Mouse (Mus musculus) midbrain, embryonic 15.5 days (tissue): ENCODE measurements around the gene Caprin2. TPM values are rescaled to one million over a fixed set of nuclear protein-coding genes. Genes with fewer than 3 reads are reported as not detected.
A peak's percentile ranks its signal among the peaks of the same experiment; 100 is the strongest.

Experiments used
- ATAC-seq: fragments of 200-750 bp; cut with Nextera tagmentation; replicated peaks from 2 replicates; pipeline ENCODE4 v1.8.0; 2017; ENCODE audit warnings: moderate TSS enrichment
- H3K27ac ChIP-seq: fragments of 300-500 bp; sonication (generic); 2 replicates; pipeline ENCODE4 v1.5.1; 2015; ENCODE audit warnings: mild to moderate bottlenecking, inconsistent platforms
- H3K27me3 ChIP-seq: fragments of 300-500 bp; sonication (generic); replicated peaks from 2 replicates; pipeline ENCODE4 v1.6.1; 2015; ENCODE audit warnings: inconsistent platforms
- H3K36me3 ChIP-seq: fragments of 300-500 bp; sonication (generic); replicated peaks from 2 replicates; pipeline ENCODE4 v1.6.1; 2015; ENCODE audit warnings: inconsistent platforms
- H3K4me1 ChIP-seq: fragments of 300-500 bp; sonication (generic); 2 replicates; pipeline ENCODE4 v1.6.1; 2015; ENCODE audit warnings: inconsistent platforms
- H3K4me2 ChIP-seq: fragments of 300-500 bp; sonication (generic); 2 replicates; pipeline ENCODE4 v1.6.1; 2015; ENCODE audit warnings: inconsistent platforms, mild to moderate bottlenecking, moderate library complexity
- H3K4me3 ChIP-seq: fragments of 300-500 bp; sonication (generic); 2 replicates; pipeline ENCODE4 v1.5.1; 2015; ENCODE audit warnings: mild to moderate bottlenecking, inconsistent platforms
- H3K9ac ChIP-seq: fragments of 300-500 bp; sonication (generic); 2 replicates; pipeline ENCODE4 v1.6.1; 2015; ENCODE audit warnings: mild to moderate bottlenecking, inconsistent platforms
- H3K9me3 ChIP-seq: fragments of 300-500 bp; sonication (generic); 2 replicates; pipeline ENCODE4 v1.6.1; 2016; ENCODE audit warnings: inconsistent platforms
- WGBS: fragments of 180-500 bp; shearing (Covaris S2); methylation state at CpG from one replicate; pipeline ENCODE4 v1.1.7; 2015; ENCODE audit warnings: mixed read lengths; 5-methylcytosine and 5-hydroxymethylcytosine counted together
- polyA plus RNA-seq: library from polyadenylated mRNA; unstranded; fragments of >200 nt; fragmentation: Nextera tagmentation; extraction: Ambion mirVana; gene quantifications from 2 replicates; pipeline ENCODE4 v1.2.1, GENCODE M21; 2015

The Caprin2 gene
- polyA plus RNA-seq, 1 experiment from 2014 or later: 14.2 TPM

- Histone ChIP-seq H3K9me3 (no peaks in the 10 kb centered on the region), H3K4me2 (peak within 1 kb of the TSS; percentile 89), H3K4me3 (peak within 1 kb of the TSS; percentile 78), H3K27me3 (no peaks in the 10 kb centered on the region), H3K9ac (peak within 1 kb of the TSS; percentile 63), H3K4me1 (peaks cover 16% of the 10 kb centered on the region), H3K36me3 (no peaks in the 10 kb centered on the region), H3K27ac (peak within 1 kb of the TSS; percentile 63)
- WGBS: under 1% methylated on average over 47 of the region's 47 CpGs
- peak; percentile 99 for ATAC-seq
Observed at GRCm38 (mm10) chr6:148830748-148831727, 65.0 kb downstream of the Caprin2 start, which contains the start of gene Ipo8. Gene Ipo8, minus strand, starts transcription at chr6:148831467.

GRCm38 (mm10) chr6:148830355-148830747, 65.7 kb downstream of the Caprin2 start:
- Histone ChIP-seq H3K27me3 (no peaks in the 10 kb centered on the region), H3K36me3 (no peaks in the 10 kb centered on the region), H3K27ac (peak overlapping the region; percentile 63; the same call in 1 of the 2 replicates), H3K9me3 (no peaks in the 10 kb centered on the region), H3K4me2 (peak overlapping the region; percentile 89), H3K4me1 (peaks cover 16% of the 10 kb centered on the region), H3K4me3 (peak overlapping the region; percentile 78), H3K9ac (peak overlapping the region; percentile 63)
- under 1% methylated on average over 3 of the region's 3 CpGs for WGBS
- ATAC-seq: no peak

DNA sequence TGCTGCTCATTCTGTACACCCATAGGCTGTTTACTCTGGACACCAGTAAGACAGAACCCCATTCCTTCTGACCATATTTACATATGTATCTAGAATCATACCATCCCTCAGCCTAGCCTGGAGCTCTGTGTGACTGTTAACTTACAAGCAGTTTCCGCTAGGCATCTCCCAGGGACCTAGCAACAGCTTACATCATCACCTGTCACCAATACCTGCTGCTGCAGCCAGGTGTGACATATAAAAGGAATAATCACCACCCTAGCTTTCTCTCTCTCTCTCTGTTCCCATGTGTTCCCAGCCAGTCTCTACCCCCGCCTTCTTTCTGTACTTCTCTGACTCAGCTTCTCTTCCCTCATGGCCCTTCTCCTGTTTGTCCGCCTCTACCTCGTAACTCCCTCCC, 69.9 kb downstream of the Caprin2 start:
- peaks cover 4% of the 10 kb centered on the region; the same call in 1 of the 2 replicates for H3K36me3 ChIP-seq
- no peak overlapping the region for H3K27ac ChIP-seq
- H3K4me1 ChIP-seq: peaks cover 11% of the 10 kb centered on the region
- H3K4me3 ChIP-seq: no peak overlapping the region
- no peak overlapping the region for H3K9ac ChIP-seq
- no peak for ATAC-seq
- H3K27me3 ChIP-seq: no peaks in the 10 kb centered on the region
- no peak overlapping the region for H3K4me2 ChIP-seq
- 93% methylated on average over 4 of the region's 4 CpGs for WGBS
- H3K9me3 ChIP-seq: no peaks in the 10 kb centered on the region

DNA sequence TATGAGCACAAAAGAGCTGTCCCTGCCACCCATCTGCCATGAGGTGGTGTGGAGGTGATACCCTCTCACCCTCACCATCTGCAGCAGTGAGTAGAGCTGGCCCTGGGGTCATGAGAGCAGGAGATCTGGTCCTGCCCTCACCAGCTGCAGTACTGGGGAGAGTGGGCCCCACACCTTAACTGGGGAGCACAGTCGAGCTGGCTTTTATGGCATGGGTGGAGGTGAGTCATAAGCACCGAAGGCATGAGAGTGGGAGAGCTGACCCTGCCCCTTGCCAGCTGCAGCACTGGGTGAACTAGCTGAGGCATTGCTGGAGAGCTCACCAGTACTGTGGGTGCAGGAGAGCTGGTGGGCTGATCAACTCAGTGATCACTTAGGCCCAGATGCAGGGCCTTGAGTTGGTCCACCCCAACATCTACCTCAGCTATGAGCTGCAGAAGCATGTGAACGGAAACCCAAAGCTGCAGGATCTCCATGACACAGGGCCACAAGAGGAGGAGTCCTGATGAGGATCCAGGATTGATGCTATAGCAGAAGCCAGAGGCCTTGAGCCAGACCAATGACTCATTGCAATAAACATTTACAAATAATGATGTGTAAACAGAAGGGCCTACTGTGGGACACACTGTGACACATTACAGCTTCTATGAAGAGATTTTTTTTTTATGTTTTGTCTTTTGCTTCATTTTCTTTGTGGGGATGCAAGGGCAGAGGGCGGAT, 77.3 kb downstream of the Caprin2 start:
- Histone ChIP-seq H3K9ac (no peak overlapping the region), H3K36me3 (peaks cover 26% of the 10 kb centered on the region), H3K4me2 (no peak overlapping the region), H3K4me3 (no peak overlapping the region), H3K27ac (no peak overlapping the region), H3K4me1 (no peaks in the 10 kb centered on the region), H3K9me3 (no peaks in the 10 kb centered on the region), H3K27me3 (no peaks in the 10 kb centered on the region)
- WGBS: 99% methylated on average over 4 of the region's 4 CpGs
- no peak for ATAC-seq

GRCm38 (mm10) chr6:148816751-148817150, 79.3 kb downstream of the Caprin2 start:
- H3K9ac ChIP-seq: no peak overlapping the region
- no peaks in the 10 kb centered on the region for H3K4me1 ChIP-seq
- no peak overlapping the region for H3K4me2 ChIP-seq
- peaks cover 32% of the 10 kb centered on the region for H3K36me3 ChIP-seq
- no peak for ATAC-seq
- H3K9me3 ChIP-seq: no peaks in the 10 kb centered on the region
- H3K27me3 ChIP-seq: no peaks in the 10 kb centered on the region
- no peak overlapping the region for H3K27ac ChIP-seq
- no peak overlapping the region for H3K4me3 ChIP-seq
- WGBS: 79% methylated on average over 5 of the region's 5 CpGs

GRCm38 (mm10) chr6:148811117-148811516, 84.9 kb downstream of the Caprin2 start:
- Histone ChIP-seq H3K36me3 (peaks cover 34% of the 10 kb centered on the region), H3K9ac (no peak overlapping the region), H3K27ac (no peak overlapping the region), H3K9me3 (no peaks in the 10 kb centered on the region), H3K27me3 (no peaks in the 10 kb centered on the region), H3K4me2 (no peak overlapping the region), H3K4me3 (no peak overlapping the region), H3K4me1 (no peaks in the 10 kb centered on the region)
- whole genome bisulfite sequencing: 93% methylated on average over 2 of the region's 2 CpGs
- no peak for ATAC-seq

DNA sequence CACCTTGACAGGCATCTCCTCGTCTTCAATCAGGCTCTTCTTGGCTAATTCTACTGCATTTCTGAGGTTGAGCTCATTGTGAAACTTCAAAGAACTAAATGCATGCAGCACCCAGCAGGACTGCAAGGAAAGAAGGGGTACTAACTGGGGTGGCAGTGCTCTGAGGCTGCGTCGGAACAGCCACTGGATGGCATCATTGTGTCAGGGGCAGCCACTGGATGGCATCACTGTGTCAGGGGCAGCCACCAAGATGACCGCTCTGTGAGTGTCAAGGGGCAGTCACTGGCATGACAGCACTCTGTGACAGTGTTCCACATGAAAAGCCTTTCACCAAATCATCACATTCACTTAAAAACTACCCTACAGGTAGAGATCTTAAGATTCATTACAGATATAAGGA, 96.3 kb downstream of the Caprin2 start:
- H3K4me1 ChIP-seq: no peaks in the 10 kb centered on the region
- no peaks in the 10 kb centered on the region for H3K27me3 ChIP-seq
- ATAC-seq: no peak
- no peak overlapping the region for H3K4me2 ChIP-seq
- H3K9ac ChIP-seq: no peak overlapping the region
- H3K27ac ChIP-seq: no peak overlapping the region
- H3K9me3 ChIP-seq: no peaks in the 10 kb centered on the region
- peaks cover 33% of the 10 kb centered on the region for H3K36me3 ChIP-seq
- 81% methylated on average over 4 of the region's 4 CpGs for WGBS
- H3K4me3 ChIP-seq: no peak overlapping the region

GRCm38 (mm10) chr6:148795145-148795544, 100.9 kb downstream of the Caprin2 start:
- H3K27me3 ChIP-seq: no peaks in the 10 kb centered on the region
- H3K4me1 ChIP-seq: no peaks in the 10 kb centered on the region
- ATAC-seq: no peak
- H3K27ac ChIP-seq: no peak overlapping the region
- no peak overlapping the region for H3K9ac ChIP-seq
- H3K4me3 ChIP-seq: no peak overlapping the region
- 86% methylated on average over 2 of the region's 2 CpGs for WGBS
- H3K4me2 ChIP-seq: no peak overlapping the region
- H3K9me3 ChIP-seq: no peaks in the 10 kb centered on the region
- H3K36me3 ChIP-seq: peaks cover 24% of the 10 kb centered on the region

Other genes with a start within 250 kb of the Caprin2 start
- gene Ipo8, start 64.8 kb downstream of the Caprin2 start, polyA plus RNA-seq: 17.7 and 18.3 TPM in 2 replicates
- gene Sinhcaf, start 50.2 kb upstream of the Caprin2 start, polyA plus RNA-seq: 52.1 and 57.9 TPM in 2 replicates
- 13.8 and 16.3 TPM in 2 replicates for gene Dennd5b, start 205.4 kb upstream of the Caprin2 start, polyA plus RNA-seq
- gene Gm10203, start 233.9 kb upstream of the Caprin2 start, polyA plus RNA-seq: not detected in 2 replicates
- gene Etfbkmt, start 243.6 kb upstream of the Caprin2 start, polyA plus RNA-seq: 6.8 and 9.8 TPM in 2 replicates